Mouse (Mus musculus) liver, embryonic 14.5 days (tissue): ENCODE data around the gene 1700008O03Rik. TPM values are rescaled to one million over a fixed set of nuclear protein-coding genes. Genes with fewer than 3 reads are reported as not detected.

Source experiments
- ATAC-seq: fragments of 200-750 bp; cut with Nextera tagmentation; 2 replicates; pipeline ENCODE4 v1.8.0; 2017; ENCODE audit warnings: moderate number of reproducible peaks, mild to moderate bottlenecking, moderate library complexity; ENCODE audit not compliant: insufficient read depth
- DNase-seq, 3 experiments: peaks; one replicate each; pipeline ENCODE4 v3.0.0-alpha.2; 2012 to 2013; ENCODE audit warnings: low read depth in 3 of 3, low spot score in 3 of 3
- H3K27ac ChIP-seq: fragments of 300-500 bp; sonication (generic); 2 replicates; pipeline ENCODE4 v1.5.1; 2014; ENCODE audit warnings: moderate library complexity, mild to moderate bottlenecking, control low read depth, inconsistent platforms
- H3K27me3 ChIP-seq: fragments of 300-500 bp; sonication (generic); 2 replicates; pipeline ENCODE4 v1.6.1; 2014; ENCODE audit warnings: mild to moderate bottlenecking, low read length, moderate library complexity; ENCODE audit not compliant: control insufficient read depth, insufficient read depth
- H3K36me3 ChIP-seq: fragments of 300-500 bp; sonication (generic); replicated peaks from 2 replicates; pipeline ENCODE4 v1.6.1; 2014; ENCODE audit warnings: low read depth; ENCODE audit not compliant: control insufficient read depth, insufficient read depth
- H3K4me1 ChIP-seq, 2 experiments: fragments of 200-500 bp in 1 of 2; fragments of 300-500 bp in 1 of 2; sonication (generic) in 1 of 2; replicated peaks; 2 replicates each; pipeline ENCODE4 v1.6.1; 2012 to 2014; ENCODE audit warnings: antibody characterized with exemption in 1 of 2, inconsistent platforms in 1 of 2, low read length in 1 of 2; ENCODE audit not compliant: control insufficient read depth in 2 of 2, insufficient read depth in 2 of 2
- H3K4me2 ChIP-seq: fragments of 300-500 bp; sonication (generic); 2 replicates; pipeline ENCODE4 v1.6.1; 2014; ENCODE audit warnings: low read depth, mild to moderate bottlenecking, control low read depth, moderate library complexity
- H3K4me3 ChIP-seq, 2 experiments: fragments of 200-500 bp in 1 of 2; fragments of 300-500 bp in 1 of 2; sonication (generic) in 1 of 2; 2 replicates each; pipeline ENCODE4 v1.5.1; 2012 to 2014; ENCODE audit warnings: low read depth in 2 of 2, low read length in 2 of 2, mild to moderate bottlenecking in 2 of 2, control low read depth in 1 of 2, inconsistent platforms in 1 of 2, moderate library complexity in 1 of 2; ENCODE audit not compliant: insufficient read depth in 1 of 2
- H3K9ac ChIP-seq: fragments of 300-500 bp; sonication (generic); replicated peaks from 2 replicates; pipeline ENCODE4 v1.6.1; 2014; ENCODE audit warnings: mild to moderate bottlenecking, control low read depth, moderate library complexity
- H3K9me3 ChIP-seq: fragments of 300-500 bp; sonication (generic); 2 replicates; pipeline ENCODE4 v1.6.1; 2016; ENCODE audit warnings: low read length, mixed read lengths; ENCODE audit not compliant: control insufficient read depth
- CTCF ChIP-seq: IDR thresholded peaks from 2 replicates; pipeline ENCODE4 v1.5.1; 2016; ENCODE audit warnings: antibody characterized with exemption, low read depth, control low read depth
- EP300 ChIP-seq: IDR thresholded peaks from 2 replicates; pipeline ENCODE4 v1.6.1; 2016; ENCODE audit warnings: antibody characterized with exemption, low read depth
- WGBS: fragments of 180-500 bp; shearing (Covaris S2); extraction: QIAGEN DNeasy Blood & Tissue Kit; methylation state at CpG from one replicate; pipeline ENCODE4 v1.1.7; 2014; ENCODE audit not compliant: insufficient replicate concordance; 5-methylcytosine and 5-hydroxymethylcytosine counted together
- polyA plus RNA-seq, 2 experiments: library from polyadenylated mRNA; depleted of rRNA in 1 of 2; stranded (reverse) in 1 of 2; unstranded in 1 of 2; fragments of >200 nt; fragmentation: Nextera tagmentation in 1 of 2; extraction: Ambion mirVana in 1 of 2; gene quantifications; 2 replicates each; pipeline versions ENCODE4 v1.2.1 to v1.2.3; 2012 to 2014

The 1700008O03Rik gene
- polyA plus RNA-seq, 2 experiments: 0.12 TPM; not detected in 1

- no peak for TF ChIP-seq CTCF
- TF ChIP-seq EP300: no peak
- 6% methylated on average over 5 of the region's 5 CpGs for WGBS
- no peak overlapping the region; a peak in 1 of 4 replicates for H3K4me3 ChIP-seq
Observed at GRCm38 (mm10) chr7:44406015-44406355, 20.4 kb upstream of the 1700008O03Rik start.

DNA sequence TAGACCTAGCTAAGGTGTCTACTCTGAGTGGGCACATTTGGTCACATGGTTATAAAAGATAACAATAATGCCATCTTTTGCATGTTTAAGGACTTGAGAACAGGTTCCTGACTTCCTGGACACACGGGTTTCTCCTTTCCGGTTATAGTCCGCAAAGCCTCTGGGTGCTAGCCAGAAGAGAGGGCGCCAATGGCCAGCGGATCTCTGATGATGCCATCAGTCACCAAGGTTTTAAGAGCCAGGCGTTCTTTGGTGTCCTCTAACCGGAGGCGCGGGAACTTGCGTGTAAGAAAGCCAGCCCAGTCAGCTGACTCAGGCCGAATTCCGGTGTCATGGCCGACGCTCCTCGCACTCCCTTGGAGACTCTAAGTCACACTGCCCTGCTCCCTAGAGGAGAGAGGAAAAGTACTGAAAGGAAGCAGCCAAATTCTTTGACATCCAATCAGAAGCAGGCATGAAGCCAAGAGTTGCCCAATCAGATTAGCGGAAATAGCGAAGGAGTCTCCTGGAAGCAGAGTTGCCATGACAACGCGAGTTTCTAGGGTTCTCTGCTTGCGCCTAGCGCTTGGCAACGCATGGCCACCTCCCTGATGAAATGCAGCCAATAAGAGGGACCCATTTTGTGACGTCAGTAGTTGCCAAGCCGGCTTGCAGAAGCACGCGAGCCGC, 19.9 kb upstream of the 1700008O03Rik start:
- peak; percentile 68 to 80 (median 78) for DNase-seq
- peak overlapping the region; percentile 53 for H3K4me2 ChIP-seq
- peak; percentile 69; the same call in 1 of the 2 replicates for ATAC-seq
- no peak overlapping the region for H3K9ac ChIP-seq
- H3K9me3 ChIP-seq: no peaks in the 10 kb centered on the region
- no peaks in the 10 kb centered on the region for H3K27me3 ChIP-seq
- H3K27ac ChIP-seq: no peak overlapping the region
- WGBS: 2% methylated on average over 27 of the region's 27 CpGs
- H3K4me1 ChIP-seq: peaks cover 5 to 12% of the 10 kb centered on the region in 2 experiments; a peak in 2 of 4 replicates
- H3K36me3 ChIP-seq: no peaks in the 10 kb centered on the region
- TF ChIP-seq CTCF (no peak), EP300 (no peak)
- peak overlapping the region in 1 of 2 experiments; percentile 29; a peak in 2 of 4 replicates for H3K4me3 ChIP-seq

More at GRCm38 (mm10) chr7:44406015-44406355, 20.4 kb upstream of the 1700008O03Rik start:
- peaks cover 5 to 12% of the 10 kb centered on the region in 2 experiments; a peak in 2 of 4 replicates for H3K4me1 ChIP-seq
- DNase-seq (no peak), ATAC-seq (no peak)
- H3K27me3 ChIP-seq: no peaks in the 10 kb centered on the region
- peak overlapping the region; percentile 53 for H3K4me2 ChIP-seq
- no peak overlapping the region for H3K27ac ChIP-seq
- no peaks in the 10 kb centered on the region for H3K9me3 ChIP-seq
- no peaks in the 10 kb centered on the region for H3K36me3 ChIP-seq
- no peak overlapping the region for H3K9ac ChIP-seq

GRCm38 (mm10) chr7:44401673-44402072, 16.1 kb upstream of the 1700008O03Rik start:
- H3K27ac ChIP-seq: no peak overlapping the region
- no peaks in the 10 kb centered on the region for H3K27me3 ChIP-seq
- H3K4me3 ChIP-seq: no peak overlapping the region
- H3K9me3 ChIP-seq: no peaks in the 10 kb centered on the region
- H3K4me1 ChIP-seq: peaks cover 5 to 12% of the 10 kb centered on the region in 2 experiments; a peak in 2 of 4 replicates
- no peaks in the 10 kb centered on the region for H3K36me3 ChIP-seq
- no peak overlapping the region for H3K4me2 ChIP-seq
- DNase-seq (no peak), ATAC-seq (no peak)
- 51% methylated on average over 6 of the region's 6 CpGs for WGBS
- H3K9ac ChIP-seq: no peak overlapping the region
- no peak for TF ChIP-seq CTCF
- TF ChIP-seq EP300: no peak

DNA sequence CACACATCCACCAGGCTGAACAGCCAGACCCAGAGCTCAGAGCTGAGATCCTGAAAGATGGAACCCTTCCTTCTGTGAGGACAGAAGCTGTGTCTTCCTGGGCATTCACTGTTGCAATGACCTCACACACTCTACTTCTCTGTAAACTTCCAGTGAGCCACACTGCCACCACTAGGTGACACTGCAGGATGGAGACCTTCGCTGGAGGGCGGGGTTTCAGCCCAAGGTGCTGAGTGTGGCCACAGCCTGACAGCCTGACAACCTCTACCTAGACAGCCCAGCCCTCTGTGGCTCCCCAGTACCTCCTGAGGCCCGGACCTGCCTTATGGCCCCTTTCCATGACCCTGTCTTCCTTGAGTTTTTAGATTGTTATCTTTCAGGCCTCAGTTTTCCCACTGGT, 12.9 kb upstream of the 1700008O03Rik start:
- H3K4me3 ChIP-seq: no peak overlapping the region
- no peak overlapping the region for H3K27ac ChIP-seq
- H3K4me1 ChIP-seq: no peaks in the 10 kb centered on the region
- 10% methylated on average over 3 of the region's 3 CpGs for WGBS
- no peak overlapping the region for H3K9ac ChIP-seq
- DNase-seq (peak; percentile 46 to 52 (median 49)), ATAC-seq (peak; percentile 57; the same call in 1 of the 2 replicates)
- no peak overlapping the region for H3K4me2 ChIP-seq
- no peaks in the 10 kb centered on the region for H3K9me3 ChIP-seq
- no peaks in the 10 kb centered on the region for H3K36me3 ChIP-seq
- H3K27me3 ChIP-seq: no peaks in the 10 kb centered on the region
- no peak for TF ChIP-seq EP300
- peak; percentile 88 for TF ChIP-seq CTCF

- no peak for ATAC-seq
- DNase-seq: no peak
Observed at GRCm38 (mm10) chr7:44393284-44393683, 7.7 kb upstream of the 1700008O03Rik start.

More at GRCm38 (mm10) chr7:44393284-44393683, 7.7 kb upstream of the 1700008O03Rik start:
- H3K4me1 ChIP-seq: no peaks in the 10 kb centered on the region
- no peak overlapping the region for H3K4me2 ChIP-seq
- no peaks in the 10 kb centered on the region for H3K27me3 ChIP-seq
- TF ChIP-seq CTCF: no peak
- no peak for TF ChIP-seq EP300
- WGBS: 79% methylated on average over 17 of the region's 17 CpGs
- H3K36me3 ChIP-seq: no peaks in the 10 kb centered on the region
- H3K27ac ChIP-seq: no peak overlapping the region
- no peak overlapping the region for H3K4me3 ChIP-seq
- no peaks in the 10 kb centered on the region for H3K9me3 ChIP-seq
- H3K9ac ChIP-seq: no peak overlapping the region
